Mouse (Mus musculus): ENCODE measurements around the gene March1. TPM values are rescaled to one million over a fixed set of nuclear protein-coding genes. Genes with fewer than 3 reads are reported as not detected.

The March1 gene
- polyA plus RNA-seq, 1 experiment from 2014 or later, result 0.50 TPM

- H3K9me3 ChIP-seq (ENCODE audit: control insufficient read depth, low read length), result no peaks in the 10 kb centered on the region
- no peak overlapping the region for H3K27ac ChIP-seq (replicated peaks)
- H3K4me1 ChIP-seq (replicated peaks; ENCODE audit: control insufficient read depth, insufficient read depth), result no peaks in the 10 kb centered on the region
- H3K36me3 ChIP-seq (ENCODE audit: control insufficient read depth, insufficient read depth, low read length), result no peaks in the 10 kb centered on the region
- DNase-seq (ENCODE audit: low spot score) (no peak), ATAC-seq (ENCODE audit: low FRiP score, low TSS enrichment) (no peak)
- TF ChIP-seq CTCF (IDR thresholded peaks at IDR 0.05; ENCODE audit: low read depth) (no peak), EP300 (optimal IDR thresholded peaks at IDR 0.05) (no peak)
- no peak overlapping the region for H3K4me2 ChIP-seq (replicated peaks; ENCODE audit: low read depth)
- no peak overlapping the region for H3K4me3 ChIP-seq (ENCODE audit: low read depth, low read length)
- H3K9ac ChIP-seq (ENCODE audit: low read length), result no peak overlapping the region
- WGBS, result 56% methylated on average over 1 of the region's 1 CpGs
- no peaks in the 10 kb centered on the region for H3K27me3 ChIP-seq (ENCODE audit: control insufficient read depth, insufficient read depth, low read length)
Observed at GRCm38 (mm10) chr8:66219974-66220373, 602.3 kb downstream of the March1 start.

- H3K9ac ChIP-seq (ENCODE audit: low read length), result no peak overlapping the region
- no peaks in the 10 kb centered on the region for H3K27me3 ChIP-seq (ENCODE audit: control insufficient read depth, insufficient read depth, low read length)
- no peak overlapping the region for H3K27ac ChIP-seq (replicated peaks)
- H3K9me3 ChIP-seq (ENCODE audit: control insufficient read depth, low read length), result no peaks in the 10 kb centered on the region
- ATAC-seq (ENCODE audit: low FRiP score, low TSS enrichment) (no peak), DNase-seq (ENCODE audit: low spot score) (no peak)
- WGBS, result 73% methylated on average over 2 of the region's 2 CpGs
- TF ChIP-seq EP300 (optimal IDR thresholded peaks at IDR 0.05) (no peak), CTCF (IDR thresholded peaks at IDR 0.05; ENCODE audit: low read depth) (no peak)
- H3K36me3 ChIP-seq (ENCODE audit: control insufficient read depth, insufficient read depth, low read length), result no peaks in the 10 kb centered on the region
- H3K4me1 ChIP-seq (replicated peaks; ENCODE audit: control insufficient read depth, insufficient read depth), result no peaks in the 10 kb centered on the region
- no peak overlapping the region for H3K4me3 ChIP-seq (ENCODE audit: low read depth, low read length)
- H3K4me2 ChIP-seq (replicated peaks; ENCODE audit: low read depth), result no peak overlapping the region
Observed at GRCm38 (mm10) chr8:66229931-66230330, 612.2 kb downstream of the March1 start.

- no peak overlapping the region for H3K9ac ChIP-seq (ENCODE audit: low read length)
- H3K9me3 ChIP-seq (ENCODE audit: control insufficient read depth, low read length), result no peaks in the 10 kb centered on the region
- no peaks in the 10 kb centered on the region for H3K36me3 ChIP-seq (ENCODE audit: control insufficient read depth, insufficient read depth, low read length)
- ATAC-seq (ENCODE audit: low FRiP score, low TSS enrichment) (no peak), DNase-seq (ENCODE audit: low spot score) (no peak)
- WGBS, result 60% methylated on average over 4 of the region's 4 CpGs
- H3K4me3 ChIP-seq (ENCODE audit: low read depth, low read length), result no peak overlapping the region
- TF ChIP-seq CTCF (IDR thresholded peaks at IDR 0.05; ENCODE audit: low read depth) (no peak), EP300 (optimal IDR thresholded peaks at IDR 0.05) (no peak)
- no peak overlapping the region for H3K27ac ChIP-seq (replicated peaks)
- H3K27me3 ChIP-seq (ENCODE audit: control insufficient read depth, insufficient read depth, low read length), result no peaks in the 10 kb centered on the region
- H3K4me1 ChIP-seq (replicated peaks; ENCODE audit: control insufficient read depth, insufficient read depth), result no peaks in the 10 kb centered on the region
- H3K4me2 ChIP-seq (replicated peaks; ENCODE audit: low read depth), result no peak overlapping the region
Observed at GRCm38 (mm10) chr8:66269546-66269945, 651.8 kb downstream of the March1 start.

GRCm38 (mm10) chr8:66270116-66270515 lies 652.4 kb downstream of the March1 start:
- Histone ChIP-seq H3K9me3 (ENCODE audit: control insufficient read depth, low read length) (no peaks in the 10 kb centered on the region), H3K36me3 (ENCODE audit: control insufficient read depth, insufficient read depth, low read length) (no peaks in the 10 kb centered on the region), H3K9ac (ENCODE audit: low read length) (no peak overlapping the region), H3K4me1 (replicated peaks; ENCODE audit: control insufficient read depth, insufficient read depth) (no peaks in the 10 kb centered on the region), H3K4me3 (ENCODE audit: low read depth, low read length) (no peak overlapping the region), H3K4me2 (replicated peaks; ENCODE audit: low read depth) (no peak overlapping the region), H3K27me3 (ENCODE audit: control insufficient read depth, insufficient read depth, low read length) (no peaks in the 10 kb centered on the region), H3K27ac (replicated peaks) (no peak overlapping the region)
- TF ChIP-seq EP300 (optimal IDR thresholded peaks at IDR 0.05) (no peak), CTCF (IDR thresholded peaks at IDR 0.05; ENCODE audit: low read depth) (peak; percentile 18; the same call in 1 of the 2 replicates)
- ATAC-seq (ENCODE audit: low FRiP score, low TSS enrichment), result no peak
- no peak for DNase-seq (ENCODE audit: low spot score)
- WGBS, result 61% methylated on average over 2 of the region's 2 CpGs

- Histone ChIP-seq H3K9me3 (ENCODE audit: control insufficient read depth, low read length) (no peaks in the 10 kb centered on the region), H3K36me3 (ENCODE audit: control insufficient read depth, insufficient read depth, low read length) (no peaks in the 10 kb centered on the region), H3K27me3 (ENCODE audit: control insufficient read depth, insufficient read depth, low read length) (no peaks in the 10 kb centered on the region), H3K4me1 (replicated peaks; ENCODE audit: control insufficient read depth, insufficient read depth) (no peaks in the 10 kb centered on the region), H3K4me3 (ENCODE audit: low read depth, low read length) (no peak overlapping the region), H3K27ac (replicated peaks) (no peak overlapping the region), H3K9ac (ENCODE audit: low read length) (no peak overlapping the region), H3K4me2 (replicated peaks; ENCODE audit: low read depth) (no peak overlapping the region)
- TF ChIP-seq CTCF (IDR thresholded peaks at IDR 0.05; ENCODE audit: low read depth) (no peak), EP300 (optimal IDR thresholded peaks at IDR 0.05) (no peak)
- no peak for DNase-seq (ENCODE audit: low spot score)
- ATAC-seq (ENCODE audit: low FRiP score, low TSS enrichment), result no peak
- WGBS, result 84% methylated on average over 7 of the region's 7 CpGs
Observed at GRCm38 (mm10) chr8:66317824-66318223, 700.1 kb downstream of the March1 start.

GRCm38 (mm10) chr8:66323045-66323807 lies 705.5 kb downstream of the March1 start:
- no peaks in the 10 kb centered on the region for H3K9me3 ChIP-seq (ENCODE audit: control insufficient read depth, low read length)
- DNase-seq (ENCODE audit: low spot score) (no peak), ATAC-seq (ENCODE audit: low FRiP score, low TSS enrichment) (no peak)
- H3K36me3 ChIP-seq (ENCODE audit: control insufficient read depth, insufficient read depth, low read length), result no peaks in the 10 kb centered on the region
- H3K4me2 ChIP-seq (replicated peaks; ENCODE audit: low read depth), result no peak overlapping the region
- H3K4me3 ChIP-seq (ENCODE audit: low read depth, low read length), result no peak overlapping the region
- H3K27ac ChIP-seq (replicated peaks), result no peak overlapping the region
- no peaks in the 10 kb centered on the region for H3K27me3 ChIP-seq (ENCODE audit: control insufficient read depth, insufficient read depth, low read length)
- H3K4me1 ChIP-seq (replicated peaks; ENCODE audit: control insufficient read depth, insufficient read depth), result no peaks in the 10 kb centered on the region
- TF ChIP-seq EP300 (optimal IDR thresholded peaks at IDR 0.05) (no peak), CTCF (IDR thresholded peaks at IDR 0.05; ENCODE audit: low read depth) (peak; percentile 60)
- H3K9ac ChIP-seq (ENCODE audit: low read length), result no peak overlapping the region
- 47% methylated on average over 4 of the region's 4 CpGs for WGBS
